Mouse (Mus musculus) intestine, embryonic 14.5 days (tissue): ENCODE measurements around the gene Prc1. TPM values are rescaled to one million over a fixed set of nuclear protein-coding genes. Genes with fewer than 3 reads are reported as not detected.
A peak's percentile ranks its signal among the peaks of the same experiment; 100 is the strongest.
"Not testable (repeated sequence)": the region's sequence is repeated elsewhere in the genome, so short reads cannot be mapped to it uniquely, and the experiment has no call there.

Source experiments
- ATAC-seq: fragments of 200-750 bp; cut with Nextera tagmentation; replicated peaks from 2 replicates; pipeline ENCODE4 v1.8.0; 2017; ENCODE audit warnings: low read depth, moderate number of reproducible peaks, moderate TSS enrichment, moderate library complexity; ENCODE audit not compliant: low FRiP score, low TSS enrichment
- DNase-seq: peaks from one replicate; pipeline ENCODE4 v3.0.0-alpha.2; 2018; ENCODE audit warnings: low spot score
- H3K27ac ChIP-seq: fragments of 300-500 bp; sonication (generic); 2 replicates; pipeline ENCODE4 v1.5.1; 2014; ENCODE audit warnings: low read depth, mild to moderate bottlenecking, control low read depth
- H3K27me3 ChIP-seq: fragments of 300-500 bp; sonication (generic); replicated peaks from 2 replicates; pipeline ENCODE4 v1.6.1; 2014; ENCODE audit warnings: low read length, control low read depth; ENCODE audit not compliant: control insufficient read depth, insufficient read depth
- H3K36me3 ChIP-seq: fragments of 300-500 bp; sonication (generic); 2 replicates; pipeline ENCODE4 v1.6.1; 2014; ENCODE audit warnings: low read length, control low read depth; ENCODE audit not compliant: control insufficient read depth, insufficient read depth
- H3K4me1 ChIP-seq: fragments of 300-500 bp; sonication (generic); replicated peaks from 2 replicates; pipeline ENCODE4 v1.6.1; 2014; ENCODE audit warnings: low read length, control low read depth, mixed read lengths; ENCODE audit not compliant: control insufficient read depth, insufficient read depth
- H3K4me2 ChIP-seq: fragments of 300-500 bp; sonication (generic); 2 replicates; pipeline ENCODE4 v1.6.1; 2014; ENCODE audit warnings: low read length
- H3K4me3 ChIP-seq: fragments of 300-500 bp; sonication (generic); 2 replicates; pipeline ENCODE4 v1.5.1; 2014; ENCODE audit warnings: low read depth, low read length, control low read depth, mixed read lengths
- H3K9ac ChIP-seq: fragments of 300-500 bp; sonication (generic); 2 replicates; pipeline ENCODE4 v1.6.1; 2014; ENCODE audit warnings: mild to moderate bottlenecking, low read length
- H3K9me3 ChIP-seq: fragments of 300-500 bp; sonication (generic); 2 replicates; pipeline ENCODE4 v1.6.1; 2016; ENCODE audit warnings: low read length, control low read depth; ENCODE audit not compliant: control insufficient read depth
- WGBS: fragments of 180-500 bp; shearing (Covaris S2); extraction: QIAGEN DNeasy Blood & Tissue Kit; methylation state at CpG from one replicate; pipeline ENCODE4 v1.1.7; 2014; 5-methylcytosine and 5-hydroxymethylcytosine counted together
- polyA plus RNA-seq: library from polyadenylated mRNA; unstranded; fragments of >200 nt; fragmentation: Nextera tagmentation; extraction: Ambion mirVana; gene quantifications from 2 replicates; pipeline ENCODE4 v1.2.1, GENCODE M21; 2014

Prc1 gene
- polyA plus RNA-seq, 1 experiment from 2014 or later, result 149 TPM

DNA sequence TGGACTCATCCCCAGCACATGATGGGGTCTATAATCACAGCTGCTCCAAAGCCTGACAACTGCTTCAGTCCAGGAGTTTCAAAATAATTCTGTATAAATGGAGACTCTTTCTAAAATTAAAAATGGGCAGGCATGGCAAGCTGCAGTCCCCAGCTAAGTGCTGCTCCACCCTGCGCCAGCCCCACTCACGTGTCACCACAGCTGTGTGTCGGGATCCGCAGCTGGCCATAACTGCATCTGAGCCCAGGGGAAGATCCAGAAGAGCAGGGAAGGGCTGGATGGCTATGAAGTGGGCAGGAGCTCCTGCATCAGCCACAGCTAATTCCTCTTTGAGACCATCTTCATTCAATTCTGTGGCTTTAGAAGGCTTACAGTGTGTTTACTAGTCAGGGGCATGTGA lies 24.4 kb downstream of the Prc1 start:
- H3K36me3 ChIP-seq, result peaks cover 63% of the 10 kb centered on the region
- H3K27ac ChIP-seq, result no peak overlapping the region
- WGBS, result 90% methylated on average over 4 of the region's 4 CpGs
- no peak for ATAC-seq
- no peak overlapping the region for H3K9ac ChIP-seq
- H3K27me3 ChIP-seq, result no peaks in the 10 kb centered on the region
- H3K4me3 ChIP-seq, result no peak overlapping the region
- no peak overlapping the region for H3K4me2 ChIP-seq
- no peaks in the 10 kb centered on the region for H3K9me3 ChIP-seq
- no peak for DNase-seq
- H3K4me1 ChIP-seq, result 0 out of 2 replicates have a peak, but pooled peaks cover 3% of the 10 kb centered on the region

DNA sequence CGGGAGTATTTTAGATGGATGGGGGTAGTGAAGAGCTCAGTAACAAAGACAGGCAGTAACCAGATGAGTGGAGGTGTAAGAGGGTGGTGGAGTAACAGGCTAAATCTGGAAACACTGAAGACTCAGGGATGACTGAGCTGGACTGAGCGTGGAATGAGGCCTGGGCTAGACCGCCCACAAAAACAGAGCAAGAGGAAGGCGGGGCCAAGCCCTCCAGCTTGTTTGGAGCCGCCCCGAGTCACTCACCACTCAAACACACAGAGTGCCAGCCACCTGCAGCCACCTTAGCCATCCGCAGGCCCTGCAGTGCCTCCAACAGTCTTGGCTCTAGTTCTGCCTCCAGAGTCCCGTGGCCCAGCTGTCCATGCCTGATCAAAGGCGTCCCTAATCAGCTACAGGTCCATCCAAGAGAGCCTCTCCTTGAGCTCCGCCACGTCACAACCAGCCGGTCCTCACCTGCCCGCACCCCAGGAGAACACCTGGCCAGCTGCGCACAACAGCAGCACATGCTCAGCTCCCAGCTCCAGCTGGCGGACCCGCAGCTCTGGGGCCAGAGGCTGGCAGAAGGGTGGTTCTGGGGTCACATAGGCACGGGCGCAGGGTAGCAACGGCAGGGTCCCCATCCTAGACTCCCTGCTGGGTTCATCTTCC lies 25.7 kb downstream of the Prc1 start:
- peaks cover 51% of the 10 kb centered on the region for H3K36me3 ChIP-seq
- WGBS, result 83% methylated on average over 19 of the region's 19 CpGs
- no peak for ATAC-seq
- no peak for DNase-seq
- H3K4me2 ChIP-seq, result no peak overlapping the region
- H3K4me3 ChIP-seq, result no peak overlapping the region
- H3K9me3 ChIP-seq, result no peaks in the 10 kb centered on the region
- no peaks in the 10 kb centered on the region for H3K27me3 ChIP-seq
- H3K27ac ChIP-seq, result no peak overlapping the region
- H3K9ac ChIP-seq, result no peak overlapping the region
- 0 out of 2 replicates have a peak, but pooled peaks cover 5% of the 10 kb centered on the region for H3K4me1 ChIP-seq

DNA sequence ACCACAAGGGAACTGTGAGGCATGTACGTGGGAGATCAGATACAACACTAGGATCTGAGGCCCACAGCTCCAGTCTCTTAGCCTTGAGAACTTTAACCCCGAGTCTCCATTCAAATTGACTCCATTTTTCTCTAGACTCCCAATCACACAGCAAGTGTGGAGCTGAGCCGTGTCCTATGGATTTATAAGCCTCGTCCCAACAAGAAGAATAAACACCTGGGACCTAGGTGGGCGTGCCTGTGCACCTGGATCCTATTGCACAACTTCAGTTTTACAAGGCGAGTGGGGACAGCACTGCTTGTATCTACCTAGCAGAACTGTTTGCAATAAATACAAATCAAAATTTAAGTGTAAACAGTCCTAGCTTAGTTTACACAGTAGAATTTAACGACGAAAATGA lies 29.1 kb downstream of the Prc1 start:
- H3K4me3 ChIP-seq, result peak overlapping the region; percentile 75
- DNase-seq, result peak; percentile 60
- H3K27ac ChIP-seq, result peak overlapping the region; percentile 89

DNA sequence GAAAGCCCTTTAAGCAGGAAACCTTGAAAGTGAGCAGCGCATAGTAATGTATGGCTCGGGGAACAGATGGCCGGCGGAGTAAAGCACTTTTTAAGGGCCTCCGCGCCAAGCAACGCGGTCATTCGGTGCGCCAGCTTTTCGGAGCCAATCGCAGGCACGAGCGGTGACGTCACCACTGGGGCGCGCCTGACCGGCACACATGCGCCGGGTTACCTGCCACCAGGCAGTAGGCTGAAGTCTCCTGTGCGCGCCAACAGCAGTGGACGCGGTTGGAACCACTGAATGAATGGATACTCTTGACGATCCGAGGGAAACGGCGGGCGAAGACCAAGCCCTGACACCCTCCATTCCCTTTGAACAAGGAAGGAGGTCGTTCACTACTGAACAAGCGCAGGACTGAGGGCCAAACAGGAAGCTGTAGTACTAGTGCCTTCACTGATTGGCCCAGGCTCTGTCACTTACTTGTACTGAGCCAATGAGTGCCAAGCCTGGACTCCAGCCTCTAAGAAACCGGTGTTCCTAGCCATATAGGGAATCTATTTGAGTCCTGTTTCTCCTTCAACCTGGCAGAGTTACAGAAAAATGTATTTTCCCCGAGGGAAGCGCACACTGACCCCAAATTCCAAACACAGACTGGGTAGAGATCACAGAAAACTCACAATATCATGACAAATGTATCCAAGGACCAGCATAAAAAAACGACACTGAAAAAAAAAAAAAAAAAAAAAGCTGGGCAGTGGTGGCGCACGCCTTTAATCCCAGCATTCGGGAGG lies 30.0 kb downstream of the Prc1 start, which contains the start of gene Rccd1:
Gene Rccd1, minus strand, starts transcription at position 412 of the 773 bp plus-strand sequence.
- Histone ChIP-seq H3K9me3 (no peaks in the 10 kb centered on the region), H3K9ac (peak within 1 kb of the TSS; percentile 68), H3K36me3 (peaks cover 56% of the 10 kb centered on the region), H3K4me2 (peak within 1 kb of the TSS; percentile 74), H3K27ac (peak within 1 kb of the TSS; percentile 89), H3K4me3 (peak within 1 kb of the TSS; percentile 75), H3K27me3 (no peaks in the 10 kb centered on the region), H3K4me1 (0 out of 2 replicates have a peak, but pooled peaks cover 7% of the 10 kb centered on the region)
- WGBS, result under 1% methylated on average over 38 of the region's 38 CpGs
- DNase-seq (peak; percentile 100), ATAC-seq (peak; percentile 98)

More for the DNA sequence above, 29.1 kb downstream of the Prc1 start:
- no peak for ATAC-seq
- peaks cover 55% of the 10 kb centered on the region for H3K36me3 ChIP-seq
- peak overlapping the region; percentile 74 for H3K4me2 ChIP-seq
- 13% methylated on average over 8 of the region's 8 CpGs for WGBS
- 0 out of 2 replicates have a peak, but pooled peaks cover 7% of the 10 kb centered on the region for H3K4me1 ChIP-seq
- H3K9ac ChIP-seq, result peak overlapping the region; percentile 68
- no peaks in the 10 kb centered on the region for H3K9me3 ChIP-seq
- H3K27me3 ChIP-seq, result no peaks in the 10 kb centered on the region

DNA sequence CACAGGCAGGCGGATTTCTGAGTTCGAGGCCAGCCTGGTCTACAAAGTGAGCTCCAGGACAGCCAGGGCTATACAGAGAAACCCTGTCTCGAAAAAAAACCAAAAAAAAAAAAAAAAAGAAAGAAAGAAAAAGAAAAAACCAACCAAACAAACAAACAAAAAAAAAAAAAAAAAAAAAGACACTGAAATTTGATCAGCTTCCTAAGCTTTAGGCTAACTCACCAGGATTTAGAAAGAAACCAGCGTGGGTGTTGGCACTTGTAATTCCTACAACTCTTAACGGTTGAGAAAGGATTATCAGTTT lies 30.5 kb downstream of the Prc1 start:
- H3K4me2 ChIP-seq, result peak overlapping the region; percentile 74
- not testable (repeated sequence) for H3K4me3 ChIP-seq

DNA sequence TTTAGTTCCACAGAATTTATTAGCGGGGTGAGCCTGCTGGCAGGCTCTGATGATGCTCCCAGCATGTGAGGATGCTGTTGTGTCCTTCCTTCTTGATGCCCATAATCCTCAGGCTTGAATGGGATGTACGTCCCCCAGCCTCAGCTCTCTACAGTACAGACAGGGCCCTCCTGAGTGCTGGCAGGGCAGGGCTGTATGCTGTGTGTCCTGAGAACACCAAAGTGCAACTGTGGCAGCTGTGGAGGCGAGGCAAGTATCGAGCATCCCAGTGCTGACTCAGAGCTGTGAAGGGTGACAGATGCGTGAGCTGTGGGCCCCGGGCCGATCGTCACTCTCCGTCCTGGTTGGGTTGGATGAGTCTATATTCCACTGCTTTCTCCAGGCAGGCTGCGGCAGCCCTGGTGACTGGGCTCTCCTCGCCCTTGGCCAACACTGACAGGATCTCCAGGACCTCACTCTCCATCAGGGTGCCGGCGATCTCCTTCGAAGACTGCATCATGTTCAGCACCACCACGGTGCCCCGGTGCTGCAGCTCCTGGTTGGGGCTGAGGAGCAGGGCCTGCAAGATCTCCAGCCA lies 31.1 kb downstream of the Prc1 start:
- Histone ChIP-seq H3K9ac (no peak overlapping the region), H3K4me2 (no peak overlapping the region), H3K4me1 (0 out of 2 replicates have a peak, but pooled peaks cover 7% of the 10 kb centered on the region), H3K36me3 (peaks cover 60% of the 10 kb centered on the region), H3K9me3 (no peaks in the 10 kb centered on the region), H3K27ac (peak overlapping the region; percentile 89; the same call in 1 of the 2 replicates), H3K27me3 (no peaks in the 10 kb centered on the region), H3K4me3 (no peak overlapping the region)
- ATAC-seq (no peak), DNase-seq (no peak)
- WGBS, result 93% methylated on average over 16 of the region's 16 CpGs

More for the DNA sequence above, 30.5 kb downstream of the Prc1 start:
- H3K9me3 ChIP-seq, H3K9ac ChIP-seq, ATAC-seq, H3K27me3 ChIP-seq, DNase-seq, H3K4me1 ChIP-seq: not testable (repeated sequence)
- H3K27ac ChIP-seq, result peak overlapping the region; percentile 89; the same call in 1 of the 2 replicates
- peaks cover 60% of the 10 kb centered on the region for H3K36me3 ChIP-seq
- 47% methylated on average over 4 of the region's 5 CpGs for WGBS

DNA sequence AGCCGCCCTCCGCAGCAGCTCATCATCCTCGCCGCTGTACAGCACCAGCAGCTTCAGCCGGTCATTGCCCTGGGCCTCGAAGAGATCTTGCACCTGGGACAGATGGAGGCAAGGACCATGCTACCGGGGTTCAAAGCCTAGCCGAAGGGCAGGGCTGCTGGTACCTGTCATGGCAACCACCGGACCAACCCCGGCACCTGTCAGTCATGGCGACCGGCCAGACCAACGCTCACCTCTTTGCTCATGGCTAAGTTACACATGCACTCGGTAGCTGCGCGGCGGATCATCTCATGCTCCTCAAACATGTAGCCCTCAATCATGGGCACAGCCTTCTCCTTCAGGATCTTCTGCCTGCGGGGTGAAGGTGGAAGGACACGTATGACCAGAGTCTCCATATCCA lies 31.8 kb downstream of the Prc1 start:
- H3K4me2 ChIP-seq, result no peak overlapping the region
- H3K4me3 ChIP-seq, result no peak overlapping the region
- WGBS, result 95% methylated on average over 19 of the region's 19 CpGs
- H3K9me3 ChIP-seq, result no peaks in the 10 kb centered on the region
- no peak overlapping the region for H3K9ac ChIP-seq
- peaks cover 61% of the 10 kb centered on the region for H3K36me3 ChIP-seq
- H3K27ac ChIP-seq, result no peak overlapping the region
- H3K27me3 ChIP-seq, result no peaks in the 10 kb centered on the region
- H3K4me1 ChIP-seq, result 0 out of 2 replicates have a peak, but pooled peaks cover 7% of the 10 kb centered on the region
- ATAC-seq (no peak), DNase-seq (no peak)

DNA sequence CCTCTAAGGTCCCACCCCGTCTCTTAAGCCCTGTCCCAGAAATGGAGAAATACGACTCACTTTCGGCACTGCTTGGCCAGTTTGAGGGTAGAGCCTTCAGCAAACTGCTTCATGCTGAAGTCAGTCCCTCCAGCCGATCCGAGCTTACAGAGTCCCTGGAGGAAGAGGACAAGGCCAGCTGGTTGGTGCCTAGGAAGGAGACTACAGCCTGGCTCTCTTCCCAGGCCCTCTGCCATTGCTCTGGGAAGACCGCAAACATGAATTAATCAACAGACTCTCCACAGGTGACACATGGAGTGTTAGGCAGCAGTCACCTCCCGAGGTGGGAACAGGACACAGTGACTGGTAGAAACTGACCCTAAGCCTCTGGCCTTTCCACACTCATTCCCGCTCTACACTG lies 36.0 kb downstream of the Prc1 start:
- no peak for ATAC-seq
- Histone ChIP-seq H3K36me3 (peaks cover 99% of the 10 kb centered on the region), H3K27me3 (no peaks in the 10 kb centered on the region), H3K4me1 (no peaks in the 10 kb centered on the region), H3K4me3 (no peak overlapping the region), H3K4me2 (no peak overlapping the region), H3K9me3 (0 out of 2 replicates have a peak, but pooled peaks cover 3% of the 10 kb centered on the region), H3K27ac (no peak overlapping the region), H3K9ac (no peak overlapping the region)
- WGBS, result 90% methylated on average over 8 of the region's 8 CpGs
- no peak for DNase-seq
